26 mouse cellular contexts compared by ENCODE assay signal in genomic region chr15:63667536-63667935, GRCm38 (mm10).
DNase-seq lines count a peak whose midpoint lies in the region; ATAC-seq and TF ChIP-seq lines count a peak whose summit lies in the region.
"Had no signal": no experiment of that assay in that cellular context is flagged by ENCODE, and none has a peak within 500 bp of the region (broad histone marks: within the 10 kb centered on the region; RNA-seq: fewer than 3 reads in every experiment).

No protein-coding gene starts in this region.

- H3K27ac ChIP-seq in embryonic facial prominence, embryonic 14.5 days (replicated peaks; ENCODE audit: low read depth, low read length), result no peak overlapping the region
- H3K27ac ChIP-seq in embryonic facial prominence, embryonic 10.5 days (replicated peaks), result no peak overlapping the region
- H3K27ac ChIP-seq in hindbrain, postnatal 0 days, result no peak overlapping the region
- H3K27ac ChIP-seq: embryonic facial prominence, embryonic 15.5 days; forebrain, embryonic 15.5 days; heart, adult 2 months; heart, embryonic 10.5 days; heart, embryonic 13.5 days; hindbrain, embryonic 12.5 days; hindbrain, embryonic 15.5 days; intestine, embryonic 15.5 days had no signal

- peaks cover 10% of the 10 kb centered on the region; the same call in 1 of the 2 replicates for H3K4me1 ChIP-seq in embryonic facial prominence, embryonic 14.5 days (ENCODE audit: control insufficient read depth, insufficient read depth, low read length)
- peaks cover 3% of the 10 kb centered on the region; the same call in 1 of the 2 replicates for H3K4me1 ChIP-seq in embryonic facial prominence, embryonic 10.5 days
- 0 out of 2 replicates have a peak, but pooled peaks cover 4% of the 10 kb centered on the region for H3K4me1 ChIP-seq in hindbrain, postnatal 0 days (ENCODE audit: insufficient read depth, low read length)
- H3K4me1 ChIP-seq: heart, embryonic 10.5 days; heart, embryonic 13.5 days; hindbrain, embryonic 12.5 days; intestine, embryonic 15.5 days had no signal

- no peak overlapping the region for H3K9ac ChIP-seq in embryonic facial prominence, embryonic 14.5 days (ENCODE audit: low read depth, low read length)
- no peak overlapping the region for H3K9ac ChIP-seq in hindbrain, postnatal 0 days (replicated peaks; ENCODE audit: low read length)
- H3K9ac ChIP-seq: embryonic facial prominence, embryonic 15.5 days; forebrain, embryonic 15.5 days; heart, embryonic 13.5 days; hindbrain, embryonic 12.5 days; hindbrain, embryonic 15.5 days; intestine, embryonic 15.5 days had no signal

- H3K4me2 ChIP-seq in embryonic facial prominence, embryonic 14.5 days (ENCODE audit: low read depth, low read length), result no peak overlapping the region
- H3K4me2 ChIP-seq in hindbrain, postnatal 0 days (ENCODE audit: low read depth, low read length), result no peak overlapping the region
- H3K4me2 ChIP-seq: embryonic facial prominence, embryonic 15.5 days; forebrain, embryonic 15.5 days; heart, embryonic 13.5 days; hindbrain, embryonic 12.5 days; hindbrain, embryonic 15.5 days; intestine, embryonic 15.5 days had no signal

- H3K27me3 ChIP-seq in embryonic facial prominence, embryonic 14.5 days (replicated peaks; ENCODE audit: control insufficient read depth, insufficient read depth, low read length), result no peaks in the 10 kb centered on the region
- peaks cover 17% of the 10 kb centered on the region for H3K27me3 ChIP-seq in embryonic facial prominence, embryonic 10.5 days (replicated peaks; ENCODE audit: low read depth, poor library complexity, severe bottlenecking)
- no peaks in the 10 kb centered on the region for H3K27me3 ChIP-seq in hindbrain, postnatal 0 days (ENCODE audit: insufficient read depth, low read length)
- H3K27me3 ChIP-seq: embryonic facial prominence, embryonic 15.5 days; forebrain, embryonic 15.5 days; heart, embryonic 13.5 days; hindbrain, embryonic 12.5 days; hindbrain, embryonic 15.5 days; intestine, embryonic 15.5 days had no signal

- peak; percentile 74; the same call in 1 of the 2 replicates for ATAC-seq in embryonic facial prominence, embryonic 14.5 days (ENCODE audit: low read depth)
- peak; percentile 57; the same call in 1 of the 2 replicates for ATAC-seq in granulocyte monocyte progenitor cell, adult 5-6 weeks (replicated peaks; ENCODE audit: poor library complexity, severe bottlenecking)
- no peak for ATAC-seq in hindbrain, postnatal 0 days
- ATAC-seq: activated CD4-positive, CD25-positive, alpha-beta regulatory T cell, adult 4 months; CD4-positive, CD25-positive, alpha-beta regulatory T cell, adult 4 months; forebrain, embryonic 15.5 days; intestine, embryonic 15.5 days had no signal

- no peak overlapping the region for H3K4me3 ChIP-seq in embryonic facial prominence, embryonic 14.5 days (ENCODE audit: low read depth, low read length)
- no peak overlapping the region for H3K4me3 ChIP-seq in embryonic facial prominence, embryonic 10.5 days
- no peak overlapping the region for H3K4me3 ChIP-seq in hindbrain, postnatal 0 days (ENCODE audit: low read length)
- H3K4me3 ChIP-seq: embryonic facial prominence, embryonic 15.5 days; forebrain, embryonic 15.5 days; heart, adult 2 months; heart, embryonic 10.5 days; heart, embryonic 13.5 days; hindbrain, embryonic 12.5 days; hindbrain, embryonic 15.5 days; intestine, embryonic 15.5 days had no signal

- DNase-seq in embryonic facial prominence, embryonic 14.5 days (ENCODE audit: low spot score), result peak; percentile 37
- no peak for DNase-seq in embryonic facial prominence, embryonic 10.5 days (ENCODE audit: low spot score)
- peak; percentile 53 for DNase-seq in A20 (ENCODE audit: low read depth, low spot score)
- DNase-seq in yolk sac, embryonic 10.5 days (ENCODE audit: low spot score), result no peak
- DNase-seq in hindbrain, postnatal 0 days (ENCODE audit: low spot score), result no peak
- DNase-seq: adrenal gland, adult 8-10 months; adrenal gland, postnatal 25 days; cerebellum, adult 11-12 months; cerebellum, adult 8-10 months; cerebellum, postnatal 10 days; cerebellum, postnatal 36 days; embryo, embryonic 11 days; gastrocnemius, postnatal 25 days; heart, adult 2 months; heart, postnatal 14 days; heart, postnatal 4 days had no signal

- no peak for TF ChIP-seq CTCF in hindbrain, postnatal 0 days (IDR thresholded peaks at IDR 0.05; ENCODE audit: low read depth)

- no peaks in the 10 kb centered on the region for H3K36me3 ChIP-seq in embryonic facial prominence, embryonic 14.5 days (ENCODE audit: control insufficient read depth, insufficient read depth, low read length)
- no peaks in the 10 kb centered on the region for H3K36me3 ChIP-seq in embryonic facial prominence, embryonic 10.5 days (replicated peaks)
- H3K36me3 ChIP-seq in hindbrain, postnatal 0 days (ENCODE audit: insufficient read depth, low read length), result no peaks in the 10 kb centered on the region
- H3K36me3 ChIP-seq: embryonic facial prominence, embryonic 15.5 days; forebrain, embryonic 15.5 days; heart, embryonic 10.5 days; heart, embryonic 13.5 days; hindbrain, embryonic 12.5 days; hindbrain, embryonic 15.5 days; intestine, embryonic 15.5 days had no signal

- H3K9me3 ChIP-seq in embryonic facial prominence, embryonic 14.5 days (ENCODE audit: control insufficient read depth, low read length), result no peaks in the 10 kb centered on the region
- no peaks in the 10 kb centered on the region for H3K9me3 ChIP-seq in embryonic facial prominence, embryonic 10.5 days
- H3K9me3 ChIP-seq in hindbrain, postnatal 0 days (ENCODE audit: low read length), result no peaks in the 10 kb centered on the region
- H3K9me3 ChIP-seq: embryonic facial prominence, embryonic 15.5 days; forebrain, embryonic 15.5 days; heart, embryonic 10.5 days; heart, embryonic 13.5 days; hindbrain, embryonic 12.5 days; hindbrain, embryonic 15.5 days; intestine, embryonic 15.5 days had no signal

- WGBS in embryonic facial prominence, embryonic 14.5 days, result 80% methylated on average over 5 of the region's 5 CpGs
- WGBS in embryonic facial prominence, embryonic 10.5 days, result 79% methylated on average over 5 of the region's 5 CpGs
- 83% methylated on average over 5 of the region's 5 CpGs for WGBS in hindbrain, postnatal 0 days

Comparison
In these comparisons a context has a peak if more than half of its experiments do, and no peak if none do; other contexts are left out.
1. DNase-seq: peak in embryonic facial prominence, embryonic 14.5 days (single experiment) and A20 (single experiment); none in embryonic facial prominence, embryonic 10.5 days (single experiment), yolk sac, embryonic 10.5 days (single experiment) and hindbrain, postnatal 0 days (single experiment).